Mouse (Mus musculus) bone marrow macrophage, adult 2 months (primary cell): ENCODE data around the gene Slc35c1.

Experiments used
- CTCF ChIP-seq: IDR thresholded peaks from 2 replicates; pipeline ENCODE4 v1.5.1; 2012; ENCODE audit warnings: low read depth, mild to moderate bottlenecking, low read length, moderate library complexity
- POLR2A ChIP-seq: IDR thresholded peaks from 2 replicates; pipeline ENCODE4 v1.6.1; 2012; ENCODE audit warnings: mild to moderate bottlenecking, low read depth, low read length, borderline replicate concordance

GRCm38 (mm10) chr2:92440432-92440831, 19.9 kb downstream of the Slc35c1 start:
- TF ChIP-seq CTCF (no peak), POLR2A (no peak)
